Mouse (Mus musculus) CH12.LX (cell line): ENCODE measurements around the gene Aff2. TPM values are rescaled to one million over a fixed set of nuclear protein-coding genes. Genes with fewer than 3 reads are reported as not detected.

Source experiments
- DNase-seq: peaks from one replicate; pipeline ENCODE4 v3.0.0-alpha.2; 2013; ENCODE audit errors: extremely low read depth
- H3K27ac ChIP-seq: 2 replicates; pipeline ENCODE4 v1.5.1; 2012; ENCODE audit warnings: low read depth, mild to moderate bottlenecking, control low read depth, moderate library complexity; ENCODE audit not compliant: insufficient read depth
- H3K27me3 ChIP-seq: replicated peaks from 2 replicates; pipeline ENCODE3; 2012; ENCODE audit warnings: inconsistent platforms
- H3K36me3 ChIP-seq, 2 experiments: replicated peaks in 1 of 2; 2 replicates each; pipeline versions ENCODE3 to v1.6.1; 2012; ENCODE audit warnings: inconsistent platforms in 1 of 2, low read length in 1 of 2, mild to moderate bottlenecking in 1 of 2, mixed read lengths in 1 of 2, moderate library complexity in 1 of 2; ENCODE audit not compliant: control insufficient read depth in 1 of 2, insufficient read depth in 1 of 2
- H3K4me1 ChIP-seq, 2 experiments: 2 replicates each; pipeline ENCODE4 v1.6.1; 2012; ENCODE audit warnings: inconsistent platforms in 1 of 2, moderate library complexity in 1 of 2; ENCODE audit not compliant: insufficient read depth in 2 of 2, control insufficient read depth in 1 of 2
- H3K4me2 ChIP-seq: 2 replicates; pipeline ENCODE4 v1.6.1; 2012; ENCODE audit warnings: low read depth, mild to moderate bottlenecking, control low read depth; ENCODE audit not compliant: poor library complexity, insufficient read depth, severe bottlenecking
- H3K4me3 ChIP-seq, 3 experiments: fragments of 150-350 bp in 1 of 3; sonication (generic) in 1 of 3; replicated peaks in 1 of 3; 2 replicates each; pipeline versions ENCODE3 to v1.5.1; 2011 to 2012; ENCODE audit warnings: low read depth in 2 of 3, low read length in 2 of 3, mild to moderate bottlenecking in 2 of 3, moderate library complexity in 2 of 3, control low read depth in 1 of 3, improper control_type of control experiment in 1 of 3, inconsistent platforms in 1 of 3, mixed read lengths in 1 of 3; ENCODE audit not compliant: poor library complexity in 1 of 3
- H3K79me2 ChIP-seq: replicated peaks from 2 replicates; pipeline ENCODE4 v1.6.1; 2012; ENCODE audit warnings: mild to moderate bottlenecking, moderate library complexity; ENCODE audit not compliant: control insufficient read depth, poor library complexity, insufficient read depth, severe bottlenecking; ENCODE audit errors: extremely low read depth
- H3K9ac ChIP-seq: 2 replicates; pipeline ENCODE4 v1.6.1; 2012; ENCODE audit warnings: low read depth, mild to moderate bottlenecking, control low read depth, moderate library complexity; ENCODE audit not compliant: insufficient read depth
- H3K9me3 ChIP-seq: replicated peaks from 2 replicates; pipeline ENCODE3; 2012; ENCODE audit warnings: low read length, inconsistent platforms, mixed read lengths
- CTCF ChIP-seq, 2 experiments: IDR thresholded peaks in 1 of 2; conservative IDR thresholded peaks in 1 of 2; 2 replicates each; pipeline ENCODE4 v1.5.1; 2011 to 2012; ENCODE audit warnings: low read depth in 2 of 2, low read length in 2 of 2, improper control_type of control experiment in 1 of 2, inconsistent platforms in 1 of 2, mild to moderate bottlenecking in 1 of 2, moderate library complexity in 1 of 2
- E2F4 ChIP-seq: IDR thresholded peaks from 2 replicates; pipeline ENCODE4 v1.6.1; 2011; ENCODE audit warnings: low read depth, low read length, improper control_type of control experiment; ENCODE audit not compliant: insufficient replicate concordance
- ELF1 ChIP-seq: IDR thresholded peaks from 2 replicates; pipeline ENCODE4 v1.6.1; 2014; ENCODE audit warnings: low read depth, mild to moderate bottlenecking, inconsistent platforms, low read length, improper control_type of control experiment
- EP300 ChIP-seq: IDR thresholded peaks from 2 replicates; pipeline ENCODE4 v1.6.1; 2011; ENCODE audit warnings: low read length, improper control_type of control experiment
- GABPA ChIP-seq: IDR thresholded peaks from 2 replicates; pipeline ENCODE4 v1.6.1; 2012; ENCODE audit warnings: low read depth, low read length, improper control_type of control experiment, inconsistent platforms; ENCODE audit not compliant: insufficient replicate concordance
- IRF4 ChIP-seq: IDR thresholded peaks from 2 replicates; pipeline ENCODE4 v1.6.1; 2014; ENCODE audit warnings: low read depth, mild to moderate bottlenecking, inconsistent platforms, low read length, improper control_type of control experiment
- JUN ChIP-seq: IDR thresholded peaks from 2 replicates; pipeline ENCODE4 v1.6.1; 2011; ENCODE audit warnings: low read depth, mild to moderate bottlenecking, low read length, improper control_type of control experiment, moderate library complexity; ENCODE audit not compliant: insufficient read depth
- JUND ChIP-seq: conservative IDR thresholded peaks from 2 replicates; pipeline ENCODE4 v1.6.1; 2011; ENCODE audit warnings: low read depth, low read length, improper control_type of control experiment
- KAT2A ChIP-seq: IDR thresholded peaks from 2 replicates; pipeline ENCODE4 v1.6.1; 2012; ENCODE audit warnings: low read length, improper control_type of control experiment, inconsistent platforms; ENCODE audit not compliant: insufficient replicate concordance
- MAZ ChIP-seq: IDR thresholded peaks from 2 replicates; pipeline ENCODE4 v1.6.1; 2012; ENCODE audit warnings: low read depth, mild to moderate bottlenecking, inconsistent platforms, low read length, improper control_type of control experiment, moderate library complexity
- NELFE ChIP-seq: IDR thresholded peaks from 2 replicates; pipeline ENCODE4 v1.6.1; 2011; ENCODE audit warnings: low read depth, low read length, improper control_type of control experiment
- POLR2A ChIP-seq: IDR thresholded peaks from 2 replicates; pipeline ENCODE4 v1.6.1; 2011; ENCODE audit warnings: low read depth, mild to moderate bottlenecking, improper control_type of control experiment, low read length
- POLR2AphosphoS2 ChIP-seq: IDR thresholded peaks from 2 replicates; pipeline ENCODE4 v1.6.1; 2011; ENCODE audit warnings: low read depth, low read length, improper control_type of control experiment
- RAD21 ChIP-seq: IDR thresholded peaks from 2 replicates; pipeline ENCODE4 v1.6.1; 2011; ENCODE audit warnings: low read depth, mild to moderate bottlenecking, low read length, improper control_type of control experiment, moderate library complexity
- SMC3 ChIP-seq: IDR thresholded peaks from 2 replicates; pipeline ENCODE4 v1.6.1; 2011; ENCODE audit warnings: low read depth, low read length, improper control_type of control experiment
- USF1 ChIP-seq: IDR thresholded peaks from 2 replicates; pipeline ENCODE4 v1.6.1; 2014; ENCODE audit warnings: low read depth, mild to moderate bottlenecking, inconsistent platforms, low read length, improper control_type of control experiment
- USF2 ChIP-seq: conservative IDR thresholded peaks from 2 replicates; pipeline ENCODE4 v1.6.1; 2011; ENCODE audit warnings: low read depth, low read length, improper control_type of control experiment
- ZKSCAN1 ChIP-seq: IDR thresholded peaks from 2 replicates; pipeline ENCODE4 v1.6.1; 2012; ENCODE audit warnings: low read depth, inconsistent platforms, low read length, improper control_type of control experiment, borderline replicate concordance
- ZMIZ1 ChIP-seq: IDR thresholded peaks from 2 replicates; pipeline ENCODE4 v1.6.1; 2012; ENCODE audit warnings: low read depth, mild to moderate bottlenecking, inconsistent platforms, low read length, improper control_type of control experiment
- ZNF384 ChIP-seq: IDR thresholded peaks from 2 replicates; pipeline ENCODE4 v1.6.1; 2012; ENCODE audit warnings: low read depth, low read length, improper control_type of control experiment, inconsistent platforms
- dilution Hi-C: fragments of 300-500 bp; cut with MboI; formaldehyde crosslinking; loops from 2 replicates; pipeline ENCODE4 v1.14.3; 2020; ENCODE audit warnings: low sequenced_read_pairs; ENCODE audit not compliant: extremely low pct_unique_long_range_greater_than_20kb, extremely low pct_ligation_motif_present
- in situ Hi-C: fragments of 300-500 bp; cut with MboI; formaldehyde crosslinking; loops from 3 replicates; pipeline ENCODE4 v1.14.3; 2019; ENCODE audit warnings: low sequenced_read_pairs, low pct_ligation_motif_present, low pct_unique_long_range_greater_than_20kb, mixed read lengths
- polyA plus RNA-seq: library from polyadenylated mRNA; unstranded; fragments of >175 nt; gene quantifications from 2 replicates; pipeline ENCODE4 v1.2.1, GENCODE M21; 2012; ENCODE audit warnings: low read depth; ENCODE audit not compliant: insufficient read length
- total RNA-seq, 2 experiments: library from RNA; depleted of rRNA; stranded (reverse); fragments of 300-350 nt in 1 of 2; fragments of >200 nt in 1 of 2; gene quantifications; 2 replicates each; pipeline ENCODE4 v1.2.3; 2012 to 2014

Gene Aff2
- total and polyA plus RNA-seq, 3 experiments, result not detected

DNA sequence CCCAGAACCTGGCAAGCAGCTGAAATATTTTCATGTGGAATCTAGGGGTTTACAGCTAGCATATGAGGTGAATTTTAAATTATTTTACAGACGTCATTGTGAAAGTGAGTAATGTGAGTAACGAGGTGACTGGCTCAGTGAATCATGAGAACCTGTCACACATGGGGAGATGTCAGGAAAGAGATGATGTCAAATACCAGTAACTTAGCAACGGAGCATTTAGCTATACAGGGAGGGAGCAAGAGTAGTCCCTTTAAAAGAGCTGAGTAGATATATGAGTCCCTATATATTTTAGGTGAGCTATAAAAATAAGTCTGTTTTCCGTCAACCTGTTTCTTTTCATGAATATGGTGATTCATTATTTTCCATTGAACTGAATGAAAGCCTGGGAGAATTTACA, 338.7 kb downstream of the Aff2 start:
- in situ Hi-C loops (no loop called here), dilution Hi-C loops (no loop called here)

GRCm38 (mm10) chrX:69738972-69739371, 378.9 kb downstream of the Aff2 start:
- Histone ChIP-seq H3K27me3 (no peaks in the 10 kb centered on the region), H3K79me2 (no peaks in the 10 kb centered on the region), H3K4me3 (no peak overlapping the region), H3K4me1 (no peaks in the 10 kb centered on the region), H3K9ac (no peak overlapping the region), H3K9me3 (no peaks in the 10 kb centered on the region), H3K36me3 (no peaks in the 10 kb centered on the region), H3K4me2 (no peak overlapping the region), H3K27ac (no peak overlapping the region)
- DNase-seq, result no peak
- TF ChIP-seq E2F4, result no peak
- TF ChIP-seq KAT2A, result no peak
- no peak for TF ChIP-seq ZMIZ1
- in situ Hi-C loops (no loop called here), dilution Hi-C loops (no loop called here)

More for the DNA sequence above, 338.7 kb downstream of the Aff2 start:
- no peak overlapping the region for H3K9ac ChIP-seq
- H3K27ac ChIP-seq, result no peak overlapping the region
- H3K4me2 ChIP-seq, result no peak overlapping the region
- H3K27me3 ChIP-seq, result no peaks in the 10 kb centered on the region
- H3K36me3 ChIP-seq, result no peaks in the 10 kb centered on the region
- no peak for DNase-seq
- H3K4me1 ChIP-seq, result no peaks in the 10 kb centered on the region
- H3K4me3 ChIP-seq, result no peak overlapping the region
- no peaks in the 10 kb centered on the region for H3K79me2 ChIP-seq
- no peaks in the 10 kb centered on the region for H3K9me3 ChIP-seq
- TF ChIP-seq POLR2AphosphoS2, result no peak
- no peak for TF ChIP-seq ELF1
- TF ChIP-seq USF1, result no peak
- TF ChIP-seq IRF4, result no peak
- TF ChIP-seq USF2, result no peak
- no peak for TF ChIP-seq JUN
- TF ChIP-seq KAT2A, result no peak
- TF ChIP-seq ZNF384, result no peak
- no peak for TF ChIP-seq ZKSCAN1
- TF ChIP-seq EP300, result no peak
- TF ChIP-seq JUND, result no peak
- TF ChIP-seq RAD21, result no peak
- TF ChIP-seq NELFE, result no peak
- no peak for TF ChIP-seq GABPA
- no peak for TF ChIP-seq MAZ
- no peak for TF ChIP-seq SMC3
- no peak for TF ChIP-seq CTCF (conservative IDR thresholded peaks at IDR 0.05 in 1 of 2, IDR thresholded peaks at IDR 0.05 in 1 of 2; ENCODE audit: low read depth in 2 of 2, low read length in 2 of 2)
- no peak for TF ChIP-seq POLR2A
